Mouse (Mus musculus): ENCODE measurements around the gene Lias.

Lias gene

DNA sequence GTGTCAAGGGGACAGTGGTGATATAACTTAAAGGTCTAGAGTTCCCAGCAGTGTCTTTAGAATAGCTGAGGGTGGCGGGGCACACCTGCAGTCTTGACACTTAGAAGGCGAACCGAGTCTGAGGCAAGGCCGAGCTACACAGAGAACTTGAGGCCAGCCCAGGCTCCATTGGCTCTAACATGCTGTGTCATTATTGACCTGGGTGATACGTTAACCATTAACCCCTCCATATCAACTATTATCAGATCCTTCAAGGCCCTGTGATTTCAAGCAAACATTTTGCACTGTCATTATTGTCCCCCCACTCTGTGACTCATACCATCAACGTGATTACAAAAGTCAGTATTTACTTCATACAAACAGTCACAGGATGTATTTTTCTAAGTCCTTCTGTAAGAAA is 32.9 kb downstream of the Lias start:
- CTCF ChIA-PET: interaction anchor here (0.6 kb wide), 1 partner anchor 11 kb away, joined by 9 read pairs; the partner anchor contains the start of gene Ugdh

DNA sequence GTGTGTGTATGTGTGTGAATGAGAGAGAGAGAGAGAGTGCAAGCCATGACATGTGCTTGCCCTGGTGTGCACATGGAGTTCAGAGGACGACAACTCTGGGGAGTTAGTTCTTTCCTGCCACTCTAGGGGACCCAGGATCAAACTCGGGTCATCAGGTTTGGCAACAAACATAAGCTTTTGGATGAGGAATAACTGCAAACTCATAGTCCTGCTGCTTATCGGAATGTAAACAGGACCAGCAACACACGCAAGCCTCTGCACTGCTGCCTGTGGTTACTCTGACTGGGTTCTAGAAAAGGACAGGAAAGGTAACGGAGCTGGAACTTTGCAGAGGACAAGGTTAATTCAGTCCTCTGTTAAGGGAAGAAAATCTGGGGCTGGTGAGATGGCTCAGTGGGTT is 34.0 kb downstream of the Lias start:
- CTCF ChIA-PET: no interaction called here

DNA sequence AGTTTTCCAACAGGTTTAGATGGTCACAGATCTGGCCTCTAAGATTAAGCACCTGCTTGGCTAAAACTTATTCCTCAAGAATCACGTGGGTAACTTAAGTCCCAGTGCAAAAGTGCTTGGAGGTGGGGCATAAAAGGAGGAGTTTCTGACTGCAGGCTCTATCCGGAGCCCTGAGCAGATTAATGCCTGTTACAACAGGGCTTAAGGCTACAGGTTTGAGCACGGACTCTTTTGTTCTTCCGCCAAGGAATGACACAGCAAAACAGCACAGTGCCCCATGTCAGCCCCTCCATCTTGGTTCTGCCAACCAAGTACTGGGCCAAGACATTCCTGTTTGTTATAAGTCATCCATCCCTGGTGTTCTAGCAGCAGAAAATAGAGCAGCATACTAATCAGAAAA is 37.0 kb downstream of the Lias start:
- CTCF ChIA-PET: no interaction called here

DNA sequence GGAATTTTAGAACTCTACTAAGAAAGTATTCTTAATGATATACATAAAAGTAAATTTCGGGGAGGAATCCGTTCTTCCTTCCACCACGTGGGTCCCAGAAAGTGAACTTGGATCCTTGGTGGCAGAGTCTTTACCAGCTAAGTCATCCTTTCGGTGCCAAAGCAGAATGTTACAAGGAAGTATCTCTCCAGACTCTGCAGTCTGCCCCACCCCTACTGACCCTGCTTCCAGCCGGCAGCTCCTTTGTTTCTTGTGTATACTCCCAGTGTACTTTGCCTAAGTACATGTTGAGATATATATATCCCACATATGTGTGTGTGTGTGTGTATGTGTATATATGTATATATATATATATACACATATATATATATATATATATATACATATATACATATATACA is 38.1 kb downstream of the Lias start:
- CTCF ChIA-PET: interaction anchor here (0.7 kb wide), 1 partner anchor 19 kb away, joined by 4 read pairs; no protein-coding TSS in a partner anchor

DNA sequence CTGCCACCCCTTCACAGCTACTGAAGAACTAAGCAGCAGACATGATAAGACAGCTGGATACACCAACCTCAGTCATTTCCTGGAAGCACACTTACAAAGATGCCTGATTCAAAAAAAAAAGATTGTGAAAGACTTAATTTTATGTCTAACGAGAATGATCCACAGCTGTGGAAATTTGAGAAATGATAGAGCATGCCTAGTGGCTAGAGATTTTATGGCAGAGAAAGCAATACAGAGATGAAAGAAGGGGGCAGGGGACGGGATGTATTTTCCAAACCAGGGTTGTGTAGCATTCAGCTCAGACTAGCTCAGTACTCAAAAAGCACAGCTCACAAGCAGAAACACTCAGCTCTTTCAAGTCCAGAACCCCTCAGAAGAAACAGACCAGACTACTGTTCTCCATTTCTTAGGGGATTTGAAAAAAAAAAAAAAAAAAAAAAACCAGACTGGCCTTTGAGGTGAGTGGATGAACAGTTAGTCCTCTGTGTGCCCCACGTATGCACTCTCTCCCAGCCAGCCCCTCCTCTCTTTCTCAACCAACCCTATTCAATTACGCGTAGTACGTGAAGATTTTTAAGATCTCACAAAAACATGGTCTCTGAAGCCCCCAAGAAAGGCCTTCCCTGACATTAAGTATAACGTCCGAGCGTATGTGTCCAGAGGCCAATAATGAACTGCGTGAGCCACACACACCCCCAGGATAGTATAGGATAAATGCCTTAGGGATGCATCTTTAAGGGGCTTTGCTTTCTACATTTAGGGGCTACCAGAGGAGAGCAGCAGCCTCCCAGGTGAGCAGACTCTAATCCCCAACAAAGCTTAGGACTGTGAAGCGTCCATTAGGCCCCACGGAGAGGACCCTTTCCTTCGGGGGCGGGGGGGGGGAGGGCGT is 43.4 kb downstream of the Lias start:
- CTCF ChIA-PET: interaction anchor here (0.6 to 0.8 kb wide), 4 partner anchors 9 to 918 kb away, joined by 6 to 11 read pairs (median 8); no protein-coding TSS in a partner anchor

DNA sequence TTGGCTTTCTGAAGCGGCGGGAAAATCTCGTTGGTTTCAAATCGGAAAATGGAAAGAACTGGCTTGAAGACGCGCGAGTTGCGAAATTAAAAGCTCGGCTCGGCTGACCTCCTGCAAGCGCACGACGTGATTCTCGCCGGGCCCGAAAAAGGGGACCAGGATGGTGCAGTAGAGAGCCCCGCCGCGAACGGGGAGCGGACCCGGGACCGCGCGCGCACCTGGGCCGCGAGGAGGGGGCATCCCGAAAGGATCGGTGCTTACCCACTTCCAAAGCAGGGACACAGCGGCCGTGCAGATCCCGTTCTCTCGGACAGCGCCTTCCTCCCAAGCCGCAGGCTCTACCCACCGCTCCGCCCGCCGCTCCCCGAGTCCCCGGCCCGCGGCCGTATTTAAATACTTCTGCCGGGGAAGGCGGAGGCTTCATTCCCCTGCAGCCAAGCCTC is 44.1 kb downstream of the Lias start:
- CTCF ChIA-PET: interaction anchor here (0.5 to 0.8 kb wide), 4 partner anchors 8 to 365 kb away, joined by 4 to 11 read pairs (median 8); no protein-coding TSS in a partner anchor

DNA sequence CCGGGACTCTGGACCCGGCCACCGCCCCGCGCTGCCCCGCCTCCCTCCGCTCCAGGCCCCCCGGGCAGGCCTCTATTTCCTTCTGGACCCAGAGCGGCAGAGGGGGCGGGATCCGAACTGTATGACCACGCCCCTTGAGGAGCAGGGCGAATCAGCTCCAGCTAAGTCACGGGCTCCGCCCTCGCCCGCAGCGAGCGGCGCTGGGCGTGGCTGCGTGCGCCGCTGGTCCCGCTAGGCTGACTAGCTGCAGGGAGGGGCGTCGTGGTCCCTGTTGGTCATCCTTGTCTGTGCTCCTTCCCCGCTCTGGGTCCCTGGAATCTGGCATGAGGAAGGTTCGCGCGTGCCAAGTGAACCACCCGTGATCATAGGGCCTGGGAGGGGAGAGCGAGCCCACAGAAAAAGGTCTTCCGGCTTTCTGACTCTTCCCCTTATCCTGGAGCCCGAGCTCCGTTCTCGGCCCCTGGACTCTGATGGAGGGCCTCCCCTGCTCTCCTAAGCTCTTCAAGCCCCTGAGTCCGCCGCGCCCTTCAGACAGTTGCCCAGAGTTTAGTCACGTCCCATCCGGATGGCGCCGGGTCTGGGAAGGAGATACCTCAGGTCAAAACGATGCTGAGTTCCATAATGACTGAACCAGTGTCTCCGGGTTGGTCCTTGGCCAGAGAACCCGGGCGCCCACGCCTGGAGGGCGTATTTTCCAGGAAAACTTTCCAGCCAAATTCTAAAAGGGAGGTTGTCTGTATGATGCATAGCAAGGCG is 44.7 kb downstream of the Lias start, which contains the start of gene Ugdh:
Gene Ugdh (minus strand): TSS at position 144 of the 756 bp plus-strand sequence.
- CTCF ChIA-PET: interaction anchor here (0.5 to 0.8 kb wide), 3 partner anchors 11 to 365 kb away, joined by 4 to 11 read pairs (median 9); no protein-coding TSS in a partner anchor

DNA sequence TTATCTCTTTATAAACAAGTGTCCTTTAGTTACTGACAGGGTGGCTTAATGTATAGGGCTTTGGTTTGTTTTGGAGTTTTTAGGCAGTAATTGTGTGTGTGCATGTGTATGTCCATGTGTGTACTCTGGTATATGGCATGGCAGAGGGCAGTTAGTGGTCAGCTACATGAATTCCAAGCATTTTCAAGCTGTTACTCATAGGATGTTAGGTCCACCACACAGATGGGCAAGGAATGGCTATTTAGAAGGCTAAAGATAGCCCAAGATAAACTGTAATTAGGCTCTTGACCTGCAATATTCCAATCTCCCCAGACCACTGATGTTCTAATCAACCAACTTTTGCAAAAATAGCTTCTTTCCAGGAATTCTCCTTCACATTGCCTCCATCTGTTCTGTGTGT is 46.7 kb downstream of the Lias start:
- CTCF ChIA-PET: no interaction called here

DNA sequence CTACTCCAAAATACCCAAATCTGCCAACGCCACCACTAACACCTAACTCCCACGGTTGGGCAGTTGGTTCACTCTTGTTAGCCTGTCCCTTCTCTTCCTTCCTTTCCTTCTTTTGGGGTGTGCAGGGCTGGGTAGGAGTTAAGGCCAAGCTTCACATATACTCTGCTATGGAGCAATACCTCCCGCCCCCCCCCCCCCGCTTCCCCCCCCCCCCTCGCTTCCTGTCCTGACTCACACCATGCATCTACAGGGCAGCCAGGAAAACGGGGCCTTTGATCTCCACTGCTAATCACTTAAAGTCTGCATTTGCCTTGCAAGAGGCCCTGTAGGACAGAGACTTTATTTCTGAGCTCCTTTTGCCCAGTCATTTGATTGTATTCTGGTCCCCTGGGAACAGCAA is 53.7 kb downstream of the Lias start:
- CTCF ChIA-PET: no interaction called here

DNA sequence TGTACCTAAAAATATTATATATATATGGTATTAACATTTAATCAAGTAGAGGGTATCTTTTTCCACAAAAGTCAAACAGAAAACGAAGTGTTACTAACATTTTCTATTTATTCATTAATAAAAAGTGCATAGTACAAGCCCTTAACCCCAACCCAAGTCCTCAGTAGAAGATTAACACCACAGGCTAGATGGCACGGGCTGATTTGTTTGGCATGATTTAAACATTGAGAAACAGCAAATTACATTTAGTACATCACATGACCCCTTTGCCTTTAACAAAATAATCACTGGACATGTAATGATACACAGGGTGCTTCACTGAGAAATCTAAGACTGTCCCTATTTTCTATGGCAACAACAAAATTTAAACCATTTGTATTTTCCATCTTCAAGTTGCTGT is 55.5 kb downstream of the Lias start:
- CTCF ChIA-PET: interaction anchor here (0.5 to 0.6 kb wide), 2 partner anchors 71 to 190 kb away, joined by 3 read pairs; no protein-coding TSS in a partner anchor

DNA sequence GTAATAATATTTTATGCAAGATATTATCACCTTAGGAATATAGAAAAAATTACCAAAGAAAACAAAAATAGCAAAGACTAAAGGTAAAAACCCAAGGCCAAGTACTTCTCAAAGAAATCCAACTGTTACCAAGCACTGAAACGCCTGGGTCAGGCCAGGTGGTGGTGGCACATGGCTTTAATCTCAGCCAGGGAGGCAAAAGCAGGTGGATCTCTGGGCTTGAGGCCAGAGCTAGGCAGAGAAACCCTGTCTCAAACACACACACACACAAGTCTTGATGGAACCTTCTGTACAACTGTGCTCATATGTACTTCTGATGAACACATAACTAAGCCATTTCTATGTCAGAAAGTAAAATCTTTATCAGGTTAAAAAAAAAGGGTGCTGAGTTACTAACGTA is 56.5 kb downstream of the Lias start:
- CTCF ChIA-PET: interaction anchor here (0.6 kb wide), 1 partner anchor 26 kb away, joined by 4 read pairs; no protein-coding TSS in a partner anchor

DNA sequence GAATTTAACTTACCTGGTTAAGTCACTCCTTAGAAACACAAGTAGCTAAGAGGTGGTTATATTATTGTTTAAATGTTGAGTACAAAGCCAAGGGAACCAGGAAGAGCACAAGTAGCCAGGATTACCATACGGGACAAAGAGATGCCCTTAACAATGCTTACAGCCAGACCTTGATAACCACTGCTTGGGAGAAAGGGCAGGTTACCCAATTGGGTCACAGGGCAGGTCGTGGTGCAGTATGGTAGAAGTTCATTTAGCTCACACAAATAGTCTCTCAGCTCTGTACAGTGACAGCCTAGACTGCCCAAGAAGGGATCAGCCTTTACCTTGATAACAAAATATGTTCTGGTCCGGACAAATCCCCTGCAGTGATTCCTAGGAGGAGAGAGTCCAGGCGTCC is 57.6 kb downstream of the Lias start:
- CTCF ChIA-PET: interaction anchor here (0.6 kb wide), 1 partner anchor 19 kb away, joined by 4 read pairs; no protein-coding TSS in a partner anchor

DNA sequence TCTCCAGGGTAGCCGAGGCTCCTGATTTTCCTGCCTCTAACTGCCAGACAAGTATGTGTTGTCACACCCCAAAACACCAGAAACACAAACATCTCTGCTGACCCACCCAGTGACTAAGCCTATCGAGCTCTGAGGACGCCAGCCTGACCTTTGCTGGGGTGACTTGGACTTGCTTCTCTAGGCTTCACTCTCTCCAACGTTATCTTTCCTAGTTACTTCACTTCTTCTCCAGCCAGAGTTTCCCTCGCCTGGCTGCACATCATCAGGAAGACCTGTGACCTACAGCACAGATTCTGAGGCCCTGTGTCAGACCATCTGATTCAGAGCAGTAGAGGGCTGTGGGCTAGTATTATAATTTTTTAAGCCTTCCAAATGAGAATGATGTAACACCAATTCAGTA is 63.5 kb downstream of the Lias start:
- CTCF ChIA-PET: no interaction called here

DNA sequence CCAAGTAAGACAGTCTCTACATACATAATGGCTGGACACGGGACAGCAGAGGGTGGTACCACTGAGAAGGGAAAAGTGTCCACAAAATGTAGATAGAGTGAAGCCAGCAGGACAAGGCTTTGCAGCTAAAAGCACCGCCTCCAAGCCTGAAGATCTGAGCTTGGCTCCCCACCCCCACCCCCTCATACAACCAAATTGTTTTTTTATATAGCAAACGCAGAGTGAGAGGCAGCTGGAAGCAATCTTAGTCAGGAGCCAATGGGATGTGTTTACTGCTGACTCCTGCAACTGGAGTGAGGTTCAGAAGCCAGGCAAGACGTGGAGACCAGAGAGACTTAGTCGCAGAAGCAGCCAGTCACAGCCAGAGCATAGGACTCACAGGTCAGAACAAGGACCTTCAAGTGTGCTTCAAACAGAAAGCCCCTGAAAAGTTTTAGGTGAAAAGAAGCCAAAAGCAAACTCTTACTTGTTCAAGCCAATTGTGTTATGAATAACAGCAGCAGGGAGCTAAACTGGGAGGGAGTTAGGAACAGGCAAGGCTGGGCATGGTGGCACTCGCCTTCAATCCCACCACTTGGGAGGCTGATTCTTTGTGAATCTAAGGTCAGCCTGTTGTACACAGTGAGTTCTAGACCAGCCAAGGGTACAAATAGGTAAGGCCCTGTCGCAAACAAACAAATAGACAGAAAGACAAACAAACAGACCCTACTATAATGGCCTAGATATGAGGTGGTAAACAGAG is 66.0 kb downstream of the Lias start:
- CTCF ChIA-PET: interaction anchor here (0.6 kb wide), 1 partner anchor 1196 kb away, joined by 3 read pairs; no protein-coding TSS in a partner anchor

DNA sequence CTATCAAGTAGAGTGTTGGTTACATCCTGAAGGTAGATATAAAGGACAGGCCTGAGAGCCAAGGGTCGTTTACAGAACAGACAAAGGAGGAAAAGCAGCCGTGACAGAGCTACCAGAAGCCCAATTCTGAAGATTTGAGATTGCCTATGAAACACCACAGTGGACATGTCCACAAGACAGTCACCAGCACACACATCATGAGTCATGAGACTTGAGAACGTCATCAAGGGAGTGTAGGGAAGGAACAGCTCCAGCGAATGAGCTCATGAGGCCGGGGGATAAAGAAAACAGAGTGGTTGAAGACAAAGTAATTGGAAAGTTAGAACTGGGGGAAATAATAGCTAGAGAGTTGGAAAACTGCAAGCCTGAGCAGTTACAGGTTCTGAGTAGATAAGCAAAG is 66.5 kb downstream of the Lias start:
- CTCF ChIA-PET: interaction anchor here (0.6 kb wide), 1 partner anchor 1197 kb away, joined by 3 read pairs; no protein-coding TSS in a partner anchor

DNA sequence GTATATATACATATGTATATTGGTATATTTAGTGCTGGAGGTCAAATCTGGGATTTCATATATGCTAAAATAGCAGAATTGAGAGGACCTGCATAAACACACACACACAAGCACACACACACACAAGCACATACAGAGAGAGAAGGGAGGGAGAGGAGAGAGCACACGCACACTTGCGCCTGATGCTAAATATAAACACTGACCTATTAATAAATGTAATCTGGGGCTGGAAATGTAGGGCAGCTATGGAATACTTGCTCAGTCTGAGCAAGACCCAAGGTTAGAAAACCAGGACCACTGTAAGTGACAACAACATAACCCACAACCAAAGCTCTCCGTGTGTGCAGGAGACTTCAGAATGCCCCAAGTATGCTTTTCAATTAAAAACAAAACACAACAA is 68.2 kb downstream of the Lias start:
- CTCF ChIA-PET: no interaction called here

All from spleen, embryonic (tissue).